Mouse (Mus musculus): ENCODE measurements around the gene Frrs1l. TPM values are rescaled to one million over a fixed set of nuclear protein-coding genes. Genes with fewer than 3 reads are reported as not detected.

Frrs1l gene
- polyA plus RNA-seq, 1 experiment = not detected

GRCm38 (mm10) chr4:57016366-57017171, 26.4 kb upstream of the Frrs1l start:
- Histone ChIP-seq H3K27me3 (ENCODE audit: control insufficient read depth) (no peaks in the 10 kb centered on the region), H3K4me1 (ENCODE audit: control insufficient read depth) (no peaks in the 10 kb centered on the region), H3K36me3 (ENCODE audit: control insufficient read depth) (no peaks in the 10 kb centered on the region), H3K4me3 (replicated peaks) (no peak overlapping the region), H3K9me3 (ENCODE audit: control insufficient read depth, low read length) (no peaks in the 10 kb centered on the region)
- TF ChIP-seq GATA1 (IDR thresholded peaks at IDR 0.05; ENCODE audit: low read length) (no peak), TAL1 (IDR thresholded peaks at IDR 0.05; ENCODE audit: low read length) (no peak)

GRCm38 (mm10) chr4:57015032-57015431, 24.8 kb upstream of the Frrs1l start:
- Histone ChIP-seq H3K4me3 (replicated peaks) (no peak overlapping the region), H3K4me1 (ENCODE audit: control insufficient read depth) (no peaks in the 10 kb centered on the region), H3K36me3 (ENCODE audit: control insufficient read depth) (no peaks in the 10 kb centered on the region), H3K27me3 (ENCODE audit: control insufficient read depth) (0 out of 2 replicates have a peak, but pooled peaks cover 2% of the 10 kb centered on the region), H3K9me3 (ENCODE audit: control insufficient read depth, low read length) (no peaks in the 10 kb centered on the region)
- TF ChIP-seq TAL1 (IDR thresholded peaks at IDR 0.05; ENCODE audit: low read length) = no peak
- TF ChIP-seq GATA1 (IDR thresholded peaks at IDR 0.05; ENCODE audit: low read length) = no peak

- no peak for TF ChIP-seq TAL1 (IDR thresholded peaks at IDR 0.05; ENCODE audit: low read length)
- TF ChIP-seq GATA1 (IDR thresholded peaks at IDR 0.05; ENCODE audit: low read length) = no peak
- no peaks in the 10 kb centered on the region for H3K36me3 ChIP-seq (ENCODE audit: control insufficient read depth)
- H3K27me3 ChIP-seq (ENCODE audit: control insufficient read depth) = 0 out of 2 replicates have a peak, but pooled peaks cover 2% of the 10 kb centered on the region
- no peaks in the 10 kb centered on the region for H3K4me1 ChIP-seq (ENCODE audit: control insufficient read depth)
- H3K4me3 ChIP-seq (replicated peaks) = no peak overlapping the region
- H3K9me3 ChIP-seq (ENCODE audit: control insufficient read depth, low read length) = no peaks in the 10 kb centered on the region
Observed at GRCm38 (mm10) chr4:57011454-57012046, 21.4 kb upstream of the Frrs1l start.

GRCm38 (mm10) chr4:57010919-57011318, 20.7 kb upstream of the Frrs1l start:
- no peaks in the 10 kb centered on the region for H3K9me3 ChIP-seq (ENCODE audit: control insufficient read depth, low read length)
- H3K27me3 ChIP-seq (ENCODE audit: control insufficient read depth) = 0 out of 2 replicates have a peak, but pooled peaks cover 2% of the 10 kb centered on the region
- no peak overlapping the region for H3K4me3 ChIP-seq (replicated peaks)
- TF ChIP-seq TAL1 (IDR thresholded peaks at IDR 0.05; ENCODE audit: low read length) (no peak), GATA1 (IDR thresholded peaks at IDR 0.05; ENCODE audit: low read length) (no peak)
- no peaks in the 10 kb centered on the region for H3K4me1 ChIP-seq (ENCODE audit: control insufficient read depth)
- H3K36me3 ChIP-seq (ENCODE audit: control insufficient read depth) = no peaks in the 10 kb centered on the region

GRCm38 (mm10) chr4:57010425-57010824, 20.2 kb upstream of the Frrs1l start:
- H3K4me3 ChIP-seq (replicated peaks) = no peak overlapping the region
- 0 out of 2 replicates have a peak, but pooled peaks cover 2% of the 10 kb centered on the region for H3K27me3 ChIP-seq (ENCODE audit: control insufficient read depth)

GRCm38 (mm10) chr4:57007717-57008116, 17.5 kb upstream of the Frrs1l start:
- Histone ChIP-seq H3K4me1 (ENCODE audit: control insufficient read depth) (no peaks in the 10 kb centered on the region), H3K36me3 (ENCODE audit: control insufficient read depth) (no peaks in the 10 kb centered on the region), H3K27me3 (ENCODE audit: control insufficient read depth) (0 out of 2 replicates have a peak, but pooled peaks cover 2% of the 10 kb centered on the region), H3K9me3 (ENCODE audit: control insufficient read depth, low read length) (no peaks in the 10 kb centered on the region), H3K4me3 (replicated peaks) (no peak overlapping the region)
- TF ChIP-seq TAL1 (IDR thresholded peaks at IDR 0.05; ENCODE audit: low read length) (no peak), GATA1 (IDR thresholded peaks at IDR 0.05; ENCODE audit: low read length) (no peak)

More at GRCm38 (mm10) chr4:57010425-57010824, 20.2 kb upstream of the Frrs1l start:
- Histone ChIP-seq H3K4me1 (ENCODE audit: control insufficient read depth) (no peaks in the 10 kb centered on the region), H3K36me3 (ENCODE audit: control insufficient read depth) (no peaks in the 10 kb centered on the region), H3K9me3 (ENCODE audit: control insufficient read depth, low read length) (no peaks in the 10 kb centered on the region)
- TF ChIP-seq GATA1 (IDR thresholded peaks at IDR 0.05; ENCODE audit: low read length) = no peak
- TF ChIP-seq TAL1 (IDR thresholded peaks at IDR 0.05; ENCODE audit: low read length) = no peak

GRCm38 (mm10) chr4:57005011-57005410, 14.8 kb upstream of the Frrs1l start:
- no peaks in the 10 kb centered on the region for H3K4me1 ChIP-seq (ENCODE audit: control insufficient read depth)
- no peaks in the 10 kb centered on the region for H3K36me3 ChIP-seq (ENCODE audit: control insufficient read depth)
- no peaks in the 10 kb centered on the region for H3K27me3 ChIP-seq (ENCODE audit: control insufficient read depth)
- no peak overlapping the region for H3K4me3 ChIP-seq (replicated peaks)
- H3K9me3 ChIP-seq (ENCODE audit: control insufficient read depth, low read length) = no peaks in the 10 kb centered on the region
- TF ChIP-seq GATA1 (IDR thresholded peaks at IDR 0.05; ENCODE audit: low read length) (no peak), TAL1 (IDR thresholded peaks at IDR 0.05; ENCODE audit: low read length) (no peak)

- H3K9me3 ChIP-seq (ENCODE audit: control insufficient read depth, low read length) = no peaks in the 10 kb centered on the region
- no peaks in the 10 kb centered on the region for H3K4me1 ChIP-seq (ENCODE audit: control insufficient read depth)
- no peaks in the 10 kb centered on the region for H3K36me3 ChIP-seq (ENCODE audit: control insufficient read depth)
- no peaks in the 10 kb centered on the region for H3K27me3 ChIP-seq (ENCODE audit: control insufficient read depth)
- H3K4me3 ChIP-seq (replicated peaks) = no peak overlapping the region
- TF ChIP-seq TAL1 (IDR thresholded peaks at IDR 0.05; ENCODE audit: low read length) (no peak), GATA1 (IDR thresholded peaks at IDR 0.05; ENCODE audit: low read length) (no peak)
Observed at GRCm38 (mm10) chr4:57003886-57004285, 13.7 kb upstream of the Frrs1l start.

GRCm38 (mm10) chr4:57002751-57003150, 12.6 kb upstream of the Frrs1l start:
- H3K27me3 ChIP-seq (ENCODE audit: control insufficient read depth) = no peaks in the 10 kb centered on the region
- no peaks in the 10 kb centered on the region for H3K4me1 ChIP-seq (ENCODE audit: control insufficient read depth)
- H3K9me3 ChIP-seq (ENCODE audit: control insufficient read depth, low read length) = no peaks in the 10 kb centered on the region
- H3K4me3 ChIP-seq (replicated peaks) = no peak overlapping the region
- no peaks in the 10 kb centered on the region for H3K36me3 ChIP-seq (ENCODE audit: control insufficient read depth)
- TF ChIP-seq GATA1 (IDR thresholded peaks at IDR 0.05; ENCODE audit: low read length) (no peak), TAL1 (IDR thresholded peaks at IDR 0.05; ENCODE audit: low read length) (no peak)
